Mouse (Mus musculus) stomach, postnatal 0 days (tissue): Measurements from ENCODE around the gene Megf11. TPM values are rescaled to one million over a fixed set of nuclear protein-coding genes. Genes with fewer than 3 reads are reported as not detected.

ENCODE experiments used
- ATAC-seq: fragments of 200-750 bp; cut with Nextera tagmentation; 2 replicates; pipeline ENCODE4 v1.8.0; 2017; ENCODE audit not compliant: low FRiP score, low TSS enrichment
- DNase-seq: peaks from one replicate; pipeline ENCODE4 v3.0.0-alpha.2; 2016; ENCODE audit warnings: low spot score
- H3K27ac ChIP-seq: fragments of 300-500 bp; sonication (generic); replicated peaks from 2 replicates; pipeline ENCODE4 v1.5.1; 2014; ENCODE audit warnings: mild to moderate bottlenecking, control low read depth
- H3K27me3 ChIP-seq: fragments of 300-500 bp; sonication (generic); 2 replicates; pipeline ENCODE4 v1.6.1; 2014; ENCODE audit warnings: low read length; ENCODE audit not compliant: control insufficient read depth, insufficient read depth
- H3K36me3 ChIP-seq: fragments of 300-500 bp; sonication (generic); 2 replicates; pipeline ENCODE4 v1.6.1; 2014; ENCODE audit warnings: low read length, mixed read lengths; ENCODE audit not compliant: control insufficient read depth, insufficient read depth
- H3K4me1 ChIP-seq: fragments of 300-500 bp; sonication (generic); replicated peaks from 2 replicates; pipeline ENCODE4 v1.6.1; 2014; ENCODE audit warnings: antibody characterized with exemption; ENCODE audit not compliant: control insufficient read depth, insufficient read depth
- H3K4me2 ChIP-seq: fragments of 300-500 bp; sonication (generic); replicated peaks from 2 replicates; pipeline ENCODE4 v1.6.1; 2014; ENCODE audit warnings: low read depth, mild to moderate bottlenecking, control low read depth, moderate library complexity
- H3K4me3 ChIP-seq: fragments of 300-500 bp; sonication (generic); 2 replicates; pipeline ENCODE4 v1.5.1; 2014; ENCODE audit warnings: low read depth, low read length, control low read depth
- H3K9ac ChIP-seq: fragments of 300-500 bp; sonication (generic); 2 replicates; pipeline ENCODE4 v1.6.1; 2014; ENCODE audit warnings: mild to moderate bottlenecking, low read length, control low read depth, mixed read lengths
- H3K9me3 ChIP-seq: fragments of 300-500 bp; sonication (generic); 2 replicates; pipeline ENCODE4 v1.6.1; 2016; ENCODE audit warnings: low read length; ENCODE audit not compliant: control insufficient read depth
- CTCF ChIP-seq: IDR thresholded peaks from 2 replicates; pipeline ENCODE4 v1.5.1; 2016; ENCODE audit warnings: antibody characterized with exemption, low read depth, mild to moderate bottlenecking, moderate library complexity
- EP300 ChIP-seq: optimal IDR thresholded peaks from 2 replicates; pipeline ENCODE3; 2016; ENCODE audit warnings: antibody characterized with exemption
- WGBS: fragments of 180-500 bp; shearing (Covaris S2); extraction: QIAGEN DNeasy Blood & Tissue Kit; methylation state at CpG from one replicate; pipeline ENCODE4 v1.1.7; 2014; 5-methylcytosine and 5-hydroxymethylcytosine counted together
- polyA plus RNA-seq: library from polyadenylated mRNA; unstranded; fragments of >200 nt; fragmentation: Nextera tagmentation; extraction: Ambion mirVana; gene quantifications from 2 replicates; pipeline ENCODE4 v1.2.1, GENCODE M21; 2015

Megf11 gene
- polyA plus RNA-seq, 1 experiment from 2014 or later, result 0.46 TPM

GRCm38 (mm10) chr9:64737406-64738201 is 352.2 kb downstream of the Megf11 start, which contains the start of gene Rab11a:
TSS of gene Rab11a (minus strand) at chr9:64737758.
- peak; percentile 95 for ATAC-seq
- H3K27ac ChIP-seq, result peak within 1 kb of the TSS; percentile 98
- 2% methylated on average over 57 of the region's 61 CpGs for WGBS
- peak within 1 kb of the TSS; percentile 67 for H3K4me2 ChIP-seq
- H3K4me3 ChIP-seq, result peak within 1 kb of the TSS; percentile 99
- DNase-seq, result peak; percentile 96
- H3K27me3 ChIP-seq, result no peaks in the 10 kb centered on the region
- TF ChIP-seq EP300 (peak; percentile 88), CTCF (peak; percentile 44; the same call in 1 of the 2 replicates)
- no peaks in the 10 kb centered on the region for H3K36me3 ChIP-seq
- H3K9me3 ChIP-seq, result no peaks in the 10 kb centered on the region
- no peaks in the 10 kb centered on the region for H3K4me1 ChIP-seq
- peak within 1 kb of the TSS; percentile 96 for H3K9ac ChIP-seq

- WGBS, result 53% methylated on average over 2 of the region's 2 CpGs
- Histone ChIP-seq H3K27me3 (no peaks in the 10 kb centered on the region), H3K27ac (no peak overlapping the region), H3K9me3 (no peaks in the 10 kb centered on the region), H3K4me1 (no peaks in the 10 kb centered on the region), H3K9ac (no peak overlapping the region), H3K4me3 (no peak overlapping the region), H3K36me3 (no peaks in the 10 kb centered on the region), H3K4me2 (no peak overlapping the region)
- no peak for ATAC-seq
- DNase-seq, result no peak
- TF ChIP-seq CTCF, result no peak
- no peak for TF ChIP-seq EP300
Measured at GRCm38 (mm10) chr9:64739001-64739400, 353.6 kb downstream of the Megf11 start.

GRCm38 (mm10) chr9:64742453-64742852 is 357.0 kb downstream of the Megf11 start:
- no peak for TF ChIP-seq EP300
- TF ChIP-seq CTCF, result no peak
- WGBS, result 67% methylated on average over 1 of the region's 1 CpGs
- Histone ChIP-seq H3K4me2 (no peak overlapping the region), H3K4me1 (no peaks in the 10 kb centered on the region), H3K36me3 (no peaks in the 10 kb centered on the region), H3K27ac (no peak overlapping the region), H3K9me3 (no peaks in the 10 kb centered on the region), H3K27me3 (no peaks in the 10 kb centered on the region), H3K4me3 (no peak overlapping the region), H3K9ac (no peak overlapping the region)
- no peak for ATAC-seq
- DNase-seq, result no peak

- H3K4me1 ChIP-seq, result no peaks in the 10 kb centered on the region
- H3K9me3 ChIP-seq, result no peaks in the 10 kb centered on the region
- ATAC-seq (no peak), DNase-seq (no peak)
- WGBS, result 77% methylated on average over 4 of the region's 4 CpGs
- no peak overlapping the region for H3K4me3 ChIP-seq
- no peaks in the 10 kb centered on the region for H3K27me3 ChIP-seq
- no peak overlapping the region for H3K9ac ChIP-seq
- TF ChIP-seq CTCF, result no peak
- no peak for TF ChIP-seq EP300
- no peak overlapping the region for H3K4me2 ChIP-seq
- H3K27ac ChIP-seq, result no peak overlapping the region
- H3K36me3 ChIP-seq, result no peaks in the 10 kb centered on the region
Measured at GRCm38 (mm10) chr9:64747735-64748134, 362.3 kb downstream of the Megf11 start.

- DNase-seq (no peak), ATAC-seq (no peak)
- Histone ChIP-seq H3K36me3 (no peaks in the 10 kb centered on the region), H3K4me1 (no peaks in the 10 kb centered on the region), H3K9ac (no peak overlapping the region), H3K4me2 (no peak overlapping the region), H3K4me3 (no peak overlapping the region), H3K27ac (no peak overlapping the region), H3K9me3 (no peaks in the 10 kb centered on the region), H3K27me3 (no peaks in the 10 kb centered on the region)
- TF ChIP-seq EP300, result no peak
- TF ChIP-seq CTCF, result no peak
- WGBS, result 80% methylated on average over 6 of the region's 6 CpGs
Measured at GRCm38 (mm10) chr9:64749314-64749713, 363.9 kb downstream of the Megf11 start.

- Histone ChIP-seq H3K27ac (no peak overlapping the region), H3K4me3 (no peak overlapping the region), H3K4me2 (no peak overlapping the region), H3K36me3 (no peaks in the 10 kb centered on the region), H3K4me1 (no peaks in the 10 kb centered on the region), H3K9ac (no peak overlapping the region), H3K27me3 (no peaks in the 10 kb centered on the region), H3K9me3 (no peaks in the 10 kb centered on the region)
- 84% methylated on average over 5 of the region's 5 CpGs for WGBS
- no peak for ATAC-seq
- no peak for DNase-seq
- no peak for TF ChIP-seq CTCF
Measured at GRCm38 (mm10) chr9:64752575-64752974, 367.1 kb downstream of the Megf11 start.
